Mouse (Mus musculus) heart, adult 2 months (tissue): Measurements from ENCODE around the gene Vamp3.

Source experiments
- CTCF ChIP-seq: fragments of 200-600 bp; IDR thresholded peaks from 2 replicates; pipeline ENCODE4 v1.8.1; 2022; ENCODE audit warnings: antibody characterized with exemption, mild to moderate bottlenecking, moderate library complexity
- EP300 ChIP-seq: fragments of 200-500 bp; IDR thresholded peaks from 2 replicates; pipeline ENCODE4 v1.6.1; 2011; ENCODE audit warnings: low read depth, low read length, control low read depth; ENCODE audit not compliant: insufficient read depth
- POLR2A ChIP-seq: fragments of 200-500 bp; IDR thresholded peaks from 2 replicates; pipeline ENCODE4 v1.6.1; 2011; ENCODE audit warnings: mild to moderate bottlenecking, low read depth, low read length, control low read depth; ENCODE audit not compliant: insufficient read depth

DNA sequence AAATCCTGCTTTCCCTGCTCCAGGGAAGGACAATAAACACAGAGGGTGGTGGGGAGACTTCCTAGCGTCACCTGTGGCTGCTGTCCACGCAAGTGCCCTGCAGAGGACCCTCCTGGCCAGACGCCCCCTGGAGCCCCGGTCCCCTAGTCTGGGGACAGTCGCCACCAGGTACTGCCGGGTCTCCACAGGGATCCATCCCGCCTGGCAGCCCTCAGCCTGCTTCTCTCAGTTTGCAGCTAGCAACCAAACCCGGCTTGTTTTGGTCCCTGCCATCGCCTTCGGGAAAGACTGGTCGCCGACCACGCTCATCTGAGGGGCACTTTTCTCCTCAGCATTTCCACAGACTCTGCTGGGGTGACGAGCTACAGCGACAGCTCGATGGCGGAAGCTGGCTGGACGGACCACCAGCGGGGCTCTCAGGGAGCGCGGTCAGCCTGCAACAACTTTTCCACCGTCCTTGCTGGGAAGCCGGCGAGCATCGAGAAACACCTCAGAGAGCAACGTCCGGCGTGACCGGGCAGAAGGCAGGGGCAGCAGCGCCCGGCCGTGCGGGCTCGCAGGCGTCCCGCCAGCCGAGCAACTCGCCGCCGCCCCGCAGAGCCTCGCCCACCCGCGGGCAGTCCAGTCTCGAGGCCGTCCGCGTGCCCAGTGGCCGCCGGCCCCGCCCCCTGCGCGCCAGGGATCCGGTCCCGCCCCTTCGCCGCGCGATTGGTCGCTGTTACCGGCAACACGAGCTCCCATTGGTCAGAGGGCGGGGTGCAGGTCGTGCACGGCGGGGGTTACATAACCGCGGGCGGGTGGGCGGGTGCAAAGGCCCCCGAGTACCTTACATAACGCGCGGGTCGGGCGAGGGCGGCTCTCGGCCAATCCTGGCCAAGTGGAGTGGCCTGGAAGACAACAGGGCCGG, 13.5 kb downstream of the Vamp3 start, which contains the start of gene Per3:
- TF ChIP-seq CTCF = 0 out of 2 replicates have a peak, but pooled peaks have one; percentile 1
- TF ChIP-seq POLR2A = peak; percentile 94
- TF ChIP-seq EP300 = 0 out of 2 replicates have a peak, but pooled peaks have one; percentile 2
